Mouse (Mus musculus) forebrain, embryonic 16.5 days (tissue): Measurements from ENCODE around the gene H2-D1. TPM values are rescaled to one million over a fixed set of nuclear protein-coding genes. Genes with fewer than 3 reads are reported as not detected.

Experiments
- ATAC-seq: fragments of 200-750 bp; cut with Nextera tagmentation; 2 replicates; pipeline ENCODE4 v1.8.0; 2017; ENCODE audit warnings: mild to moderate bottlenecking, moderate library complexity
- H3K27ac ChIP-seq: fragments of 300-500 bp; sonication (generic); 2 replicates; pipeline ENCODE4 v1.5.1; 2014; ENCODE audit warnings: low read length, control low read depth
- H3K27me3 ChIP-seq: fragments of 300-500 bp; sonication (generic); replicated peaks from 2 replicates; pipeline ENCODE4 v1.6.1; 2014; ENCODE audit warnings: low read length; ENCODE audit not compliant: control insufficient read depth, insufficient read depth
- H3K36me3 ChIP-seq: fragments of 300-500 bp; sonication (generic); 2 replicates; pipeline ENCODE4 v1.6.1; 2014; ENCODE audit not compliant: control insufficient read depth, insufficient read depth
- H3K4me1 ChIP-seq: fragments of 300-500 bp; sonication (generic); replicated peaks from 2 replicates; pipeline ENCODE4 v1.6.1; 2014; ENCODE audit warnings: low read length; ENCODE audit not compliant: control insufficient read depth, insufficient read depth
- H3K4me2 ChIP-seq: fragments of 300-500 bp; sonication (generic); 2 replicates; pipeline ENCODE4 v1.6.1; 2014; ENCODE audit warnings: mild to moderate bottlenecking, low read length, control low read depth
- H3K4me3 ChIP-seq: fragments of 300-500 bp; sonication (generic); replicated peaks from 2 replicates; pipeline ENCODE4 v1.5.1; 2014; ENCODE audit warnings: mild to moderate bottlenecking, low read length, control low read depth
- H3K9ac ChIP-seq: fragments of 300-500 bp; sonication (generic); replicated peaks from 2 replicates; pipeline ENCODE4 v1.6.1; 2014; ENCODE audit warnings: low read depth, low read length, control low read depth
- H3K9me3 ChIP-seq: fragments of 300-500 bp; sonication (generic); 2 replicates; pipeline ENCODE4 v1.6.1; 2016; ENCODE audit warnings: low read length; ENCODE audit not compliant: control insufficient read depth
- WGBS: fragments of 180-500 bp; shearing (Covaris S2); extraction: QIAGEN DNeasy Blood & Tissue Kit; methylation state at CpG from one replicate; pipeline ENCODE4 v1.1.7; 2014; 5-methylcytosine and 5-hydroxymethylcytosine counted together
- polyA plus RNA-seq: library from polyadenylated mRNA; unstranded; fragments of >200 nt; fragmentation: Nextera tagmentation; extraction: Ambion mirVana; gene quantifications from 2 replicates; pipeline ENCODE4 v1.2.1, GENCODE M21; 2015

H2-D1 gene
- polyA plus RNA-seq, 1 experiment from 2014 or later, result 65.7 TPM

GRCm38 (mm10) chr17:35261651-35262050 lies 879 bp upstream of the H2-D1 start:
- Histone ChIP-seq H3K4me2 (no peak overlapping the region), H3K36me3 (no peaks in the 10 kb centered on the region), H3K27ac (no peak overlapping the region), H3K4me1 (peaks cover 10% of the 10 kb centered on the region), H3K9me3 (no peaks in the 10 kb centered on the region), H3K9ac (no peak overlapping the region), H3K27me3 (no peaks in the 10 kb centered on the region; the same call in 1 of the 2 replicates), H3K4me3 (no peak overlapping the region)
- WGBS, result 71% methylated on average over 13 of the region's 13 CpGs
- ATAC-seq, result no peak

GRCm38 (mm10) chr17:35263523-35263883 lies 973 bp downstream of the H2-D1 start:
- Histone ChIP-seq H3K4me3 (peak overlapping the region; percentile 73), H3K36me3 (no peaks in the 10 kb centered on the region), H3K27me3 (no peaks in the 10 kb centered on the region; the same call in 1 of the 2 replicates), H3K4me1 (peaks cover 6% of the 10 kb centered on the region), H3K9ac (peak overlapping the region; percentile 73), H3K4me2 (peak overlapping the region; percentile 89), H3K27ac (no peak overlapping the region), H3K9me3 (no peaks in the 10 kb centered on the region)
- WGBS, result under 1% methylated on average over 26 of the region's 31 CpGs
- ATAC-seq, result no peak

DNA sequence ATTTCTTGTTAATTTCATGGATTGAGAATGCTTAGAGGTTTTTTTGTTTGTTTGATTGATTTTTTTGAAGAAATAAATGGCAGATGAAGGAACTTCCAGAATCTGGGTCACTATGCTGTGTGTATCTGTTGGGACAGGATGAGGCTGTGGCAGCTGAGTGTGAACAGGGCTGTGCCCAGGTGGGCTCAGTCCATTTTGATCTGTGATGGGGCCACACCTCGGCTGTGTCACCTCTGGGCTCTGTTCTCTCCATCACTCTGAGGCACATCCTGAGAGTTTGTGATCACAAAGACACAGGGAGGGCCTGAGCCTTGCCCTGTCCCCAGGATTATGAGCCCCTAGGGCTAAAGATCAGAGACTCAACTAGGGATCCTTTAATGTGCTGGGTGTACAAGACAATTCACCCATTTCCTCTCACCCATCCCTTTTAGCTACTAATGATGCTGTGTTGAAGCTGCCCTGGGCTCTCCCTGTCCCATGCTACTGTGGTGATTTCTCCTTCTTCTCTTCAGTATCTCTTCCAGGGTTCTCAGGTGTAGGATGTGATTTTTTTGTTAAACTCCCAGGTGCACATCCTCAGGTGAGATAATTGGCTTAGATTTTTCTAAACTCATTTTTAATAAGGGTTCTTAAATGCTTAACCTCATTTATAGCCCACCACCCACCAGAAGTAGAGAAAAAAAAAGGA lies 5.0 kb downstream of the H2-D1 start:
- Histone ChIP-seq H3K9ac (no peak overlapping the region), H3K27ac (no peak overlapping the region), H3K9me3 (no peaks in the 10 kb centered on the region), H3K4me2 (no peak overlapping the region), H3K27me3 (no peaks in the 10 kb centered on the region), H3K36me3 (no peaks in the 10 kb centered on the region), H3K4me1 (peaks cover 6% of the 10 kb centered on the region), H3K4me3 (no peak overlapping the region)
- WGBS, result 71% methylated on average over 1 of the region's 1 CpGs
- ATAC-seq, result no peak

DNA sequence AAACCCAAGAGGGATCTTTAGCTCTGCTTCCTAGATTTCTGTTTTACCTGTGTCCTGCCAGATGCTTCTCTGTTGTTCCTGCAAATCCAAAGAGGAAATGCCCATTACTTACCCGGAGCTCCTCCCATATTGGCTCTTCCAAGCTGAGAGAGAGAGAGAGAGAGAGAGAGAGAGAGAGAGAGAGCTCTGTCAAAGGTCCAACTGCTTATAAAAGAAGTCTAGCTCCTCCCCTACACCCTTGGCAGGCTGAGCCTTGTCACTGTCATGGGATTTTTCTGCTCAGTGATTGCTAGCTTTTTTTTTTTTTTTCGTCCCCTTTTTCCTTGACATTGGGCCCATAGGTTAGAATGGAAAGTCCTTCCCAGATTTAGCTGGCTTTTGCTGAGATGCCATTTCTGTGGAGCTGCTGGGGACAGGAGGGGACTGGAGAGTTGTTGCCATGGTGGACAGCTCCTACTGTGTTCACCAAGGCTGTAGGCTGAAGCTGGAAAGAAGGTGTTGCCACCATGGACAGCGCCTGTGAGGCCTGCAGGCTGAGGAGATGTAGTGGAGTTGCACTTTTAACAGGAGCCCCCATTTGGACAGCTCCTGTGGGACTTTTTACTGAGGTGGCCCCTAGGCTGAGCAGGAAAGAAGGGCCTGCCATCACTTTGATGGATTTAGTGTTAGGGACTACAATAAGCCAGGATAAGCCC lies 7.3 kb downstream of the H2-D1 start:
- no peaks in the 10 kb centered on the region for H3K9me3 ChIP-seq
- H3K4me3 ChIP-seq, result no peak overlapping the region
- ATAC-seq, result no peak
- H3K27ac ChIP-seq, result no peak overlapping the region
- 16% methylated on average over 3 of the region's 3 CpGs for WGBS
- no peak overlapping the region for H3K9ac ChIP-seq
- H3K4me1 ChIP-seq, result no peaks in the 10 kb centered on the region
- no peak overlapping the region for H3K4me2 ChIP-seq
- H3K36me3 ChIP-seq, result no peaks in the 10 kb centered on the region
- no peaks in the 10 kb centered on the region for H3K27me3 ChIP-seq

DNA sequence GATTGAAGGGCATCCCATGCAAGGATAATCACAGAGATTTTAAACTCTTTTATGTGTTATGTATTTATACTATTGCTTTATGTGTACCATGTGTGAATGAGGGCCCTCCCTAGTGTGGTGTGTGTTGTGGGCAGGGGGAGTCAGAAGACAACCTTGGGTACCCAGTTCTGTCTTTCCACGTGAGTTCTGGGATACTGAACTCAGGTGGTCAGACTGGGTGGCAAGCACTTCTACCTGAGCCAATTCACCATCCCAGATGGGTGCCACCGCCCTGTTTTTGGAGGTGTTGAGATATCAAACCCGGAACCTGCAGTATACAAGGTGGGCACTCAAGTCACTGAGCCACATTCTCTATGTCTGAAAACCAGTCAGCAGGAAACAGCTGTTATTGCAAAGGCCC lies 9.7 kb downstream of the H2-D1 start:
- H3K4me3 ChIP-seq, result no peak overlapping the region
- no peaks in the 10 kb centered on the region for H3K36me3 ChIP-seq
- H3K27me3 ChIP-seq, result no peaks in the 10 kb centered on the region
- H3K9ac ChIP-seq, result no peak overlapping the region
- 80% methylated on average over 3 of the region's 3 CpGs for WGBS
- H3K9me3 ChIP-seq, result no peaks in the 10 kb centered on the region
- no peak overlapping the region for H3K4me2 ChIP-seq
- ATAC-seq, result no peak
- no peak overlapping the region for H3K27ac ChIP-seq
- no peaks in the 10 kb centered on the region for H3K4me1 ChIP-seq

DNA sequence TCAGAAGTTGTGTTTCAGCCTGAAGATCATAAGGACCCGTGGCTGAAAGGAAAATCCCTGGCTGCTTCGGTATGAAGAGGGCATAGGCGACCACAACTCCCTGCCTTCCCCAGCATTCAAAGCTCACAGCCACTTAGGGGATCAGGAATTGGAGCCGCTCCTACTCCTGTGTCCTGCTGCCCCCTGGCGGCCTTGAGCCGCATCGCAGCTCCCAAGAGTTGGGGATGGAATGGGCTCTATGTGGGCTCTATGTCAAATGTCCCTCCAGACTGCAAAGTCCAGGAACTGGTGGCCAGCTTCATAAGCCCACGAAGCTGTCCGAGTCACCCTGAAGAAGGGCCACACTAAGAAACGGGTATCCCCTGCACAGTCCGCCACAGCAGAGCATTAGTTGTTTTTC lies 12.2 kb downstream of the H2-D1 start:
- peak; percentile 66 for ATAC-seq
- Histone ChIP-seq H3K27ac (no peak overlapping the region), H3K27me3 (no peaks in the 10 kb centered on the region)

DNA sequence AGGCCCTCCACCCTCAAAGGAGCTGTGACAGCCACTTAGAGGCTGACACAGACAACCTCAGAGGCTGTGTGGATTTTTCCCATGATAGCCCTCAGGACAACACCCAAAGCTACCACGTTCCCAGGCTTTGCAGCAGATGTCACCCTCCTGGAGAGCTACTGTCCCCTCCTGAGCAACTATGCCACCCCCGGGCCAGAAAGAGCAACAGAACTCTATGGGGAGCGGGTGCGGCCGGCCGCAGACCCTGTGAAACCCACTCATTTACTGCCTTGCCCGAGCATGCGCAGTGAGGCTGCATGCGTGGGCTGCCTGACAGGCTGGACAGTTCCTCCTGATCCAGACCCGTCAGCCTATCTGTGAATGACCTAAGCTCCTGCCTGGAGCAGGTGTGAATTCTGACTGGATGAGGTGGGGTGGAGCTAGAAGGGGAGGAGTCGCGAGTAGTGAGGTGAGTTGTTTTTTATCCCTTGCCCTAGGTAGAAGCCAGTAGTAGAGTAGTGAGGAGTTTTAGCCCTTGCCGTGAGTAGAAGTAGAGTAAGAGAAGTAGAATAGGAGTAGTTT lies 13.9 kb downstream of the H2-D1 start:
- no peak overlapping the region for H3K27ac ChIP-seq
- no peaks in the 10 kb centered on the region for H3K27me3 ChIP-seq
- ATAC-seq, result no peak
- H3K9me3 ChIP-seq, result no peaks in the 10 kb centered on the region
- no peak overlapping the region for H3K4me3 ChIP-seq
- H3K4me1 ChIP-seq, result no peaks in the 10 kb centered on the region
- WGBS, result 21% methylated on average over 13 of the region's 13 CpGs
- no peaks in the 10 kb centered on the region for H3K36me3 ChIP-seq
- H3K9ac ChIP-seq, result no peak overlapping the region
- H3K4me2 ChIP-seq, result no peak overlapping the region

More for the DNA sequence above, 12.2 kb downstream of the H2-D1 start:
- Histone ChIP-seq H3K9me3 (no peaks in the 10 kb centered on the region), H3K4me3 (no peak overlapping the region), H3K4me1 (no peaks in the 10 kb centered on the region), H3K36me3 (no peaks in the 10 kb centered on the region), H3K9ac (no peak overlapping the region), H3K4me2 (no peak overlapping the region)
- WGBS, result 7% methylated on average over 11 of the region's 11 CpGs

DNA sequence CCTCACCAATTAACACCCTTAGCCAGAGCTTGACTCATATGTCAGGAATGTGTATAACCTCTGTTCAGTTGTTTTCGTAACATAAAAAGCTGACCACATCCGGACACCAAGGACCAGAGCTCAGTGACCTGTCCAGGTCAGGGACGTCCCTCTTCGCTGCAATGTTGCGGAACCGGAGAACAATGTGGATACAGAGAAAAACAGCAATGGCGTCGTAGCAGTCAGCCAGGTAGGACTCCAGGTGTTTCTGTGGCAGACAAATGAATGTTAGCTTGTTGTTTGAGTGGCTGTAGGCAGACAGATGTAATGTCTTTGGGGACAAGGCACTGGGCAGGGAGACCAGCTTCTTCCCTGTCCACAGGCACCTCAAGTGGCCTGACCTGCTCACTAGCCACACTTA lies 15.5 kb downstream of the H2-D1 start:
- WGBS, result 90% methylated on average over 8 of the region's 8 CpGs
- H3K4me3 ChIP-seq, result no peak overlapping the region
- no peak for ATAC-seq
- no peaks in the 10 kb centered on the region for H3K9me3 ChIP-seq
- H3K9ac ChIP-seq, result no peak overlapping the region
- no peak overlapping the region for H3K27ac ChIP-seq
- H3K27me3 ChIP-seq, result no peaks in the 10 kb centered on the region
- no peaks in the 10 kb centered on the region for H3K36me3 ChIP-seq
- no peaks in the 10 kb centered on the region for H3K4me1 ChIP-seq
- H3K4me2 ChIP-seq, result no peak overlapping the region

DNA sequence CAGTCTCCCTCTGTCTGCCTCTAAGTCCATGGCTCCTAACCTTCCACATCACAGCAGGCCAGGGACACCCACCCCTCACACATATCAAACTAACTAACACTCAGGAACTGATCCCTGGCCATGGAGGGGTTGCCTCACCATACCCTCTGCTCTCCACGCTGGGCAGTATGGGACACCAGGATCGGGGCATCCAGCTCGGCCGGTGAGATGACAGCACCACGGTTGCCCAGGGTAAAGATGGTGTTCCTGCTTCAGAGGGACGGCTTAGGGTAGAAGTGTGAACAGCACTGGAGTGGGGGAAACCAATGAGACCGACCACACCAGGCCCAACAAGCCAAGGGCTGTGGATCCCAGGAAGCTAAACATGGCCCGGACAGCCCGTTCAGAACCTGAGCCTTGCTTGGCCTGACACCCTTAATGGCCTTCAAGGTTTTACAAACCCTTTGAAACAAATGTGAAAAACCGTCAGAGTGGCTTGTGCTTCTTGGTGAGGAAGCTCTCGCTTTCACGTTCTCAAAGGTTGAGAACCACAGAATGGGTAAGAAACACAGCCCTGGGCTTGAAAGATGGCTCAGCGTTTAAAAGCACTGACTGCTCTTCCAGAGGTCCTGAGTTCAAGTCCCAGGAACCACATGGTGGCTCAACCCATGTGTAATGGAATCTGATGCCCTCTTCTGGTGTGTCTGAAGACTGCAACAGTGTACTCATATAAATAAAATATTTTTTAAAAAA lies 16.6 kb downstream of the H2-D1 start:
- Histone ChIP-seq H3K9ac (no peak overlapping the region), H3K4me3 (no peak overlapping the region), H3K4me1 (no peaks in the 10 kb centered on the region), H3K27ac (no peak overlapping the region), H3K4me2 (no peak overlapping the region), H3K27me3 (no peaks in the 10 kb centered on the region), H3K9me3 (no peaks in the 10 kb centered on the region), H3K36me3 (no peaks in the 10 kb centered on the region)
- whole genome bisulfite sequencing, result 89% methylated on average over 13 of the region's 13 CpGs
- ATAC-seq, result no peak
